Comparison of ENCODE assay signal across 10 mouse cellular contexts in the genomic region with DNA sequence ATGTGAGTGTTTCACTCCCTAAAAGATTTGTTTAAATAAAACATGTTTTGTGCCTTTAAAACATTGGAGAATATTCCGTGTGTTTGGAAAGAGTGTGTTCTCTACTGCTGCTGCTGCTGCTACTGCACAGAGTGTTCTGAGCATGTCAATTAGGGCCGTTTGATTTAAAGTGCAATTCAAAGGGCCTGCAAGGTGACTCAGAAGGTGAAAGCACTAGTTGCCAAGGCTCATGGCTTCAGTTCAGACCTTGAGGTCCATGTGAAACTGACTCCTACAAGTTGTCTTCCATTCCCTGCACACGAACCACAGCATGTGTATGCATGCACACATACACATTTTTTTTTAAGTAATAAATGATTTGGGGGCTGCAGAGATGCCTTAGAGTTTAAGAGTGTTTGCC. TPM values are rescaled to one million over a fixed set of nuclear protein-coding genes. Genes with fewer than 3 reads are reported as not detected.
DNase-seq lines count a peak whose midpoint lies in the region.
"Had no signal": no experiment of that assay in that cellular context is flagged by ENCODE, and none has a peak within 500 bp of the region (broad histone marks: within the 10 kb centered on the region; RNA-seq: fewer than 3 reads in every experiment).

No protein-coding gene starts in this region.

- peak; percentile 18 for DNase-seq in gastrocnemius, postnatal 25 days
- no peak for DNase-seq in gastrocnemius, postnatal 36 days
- peak; percentile 65 for DNase-seq in kidney, adult 11 months
- DNase-seq in kidney, postnatal 10 days = no peak
- peak; percentile 49 for DNase-seq in MN1 (ENCODE audit: low spot score)
- DNase-seq in adrenal gland, postnatal 36 days = peak; percentile 60 to 63
- no peak for DNase-seq in liver
- DNase-seq: cerebellum, adult 18-20 months; retina, postnatal 1 day; right cerebral cortex, postnatal 4 days had no signal

- intact Hi-C loops in gastrocnemius, postnatal 36 days (cut with DNase I) = no loop called here

RNA-seq across cellular contexts. Expression of gene Nfil3, which starts 22.4 kb away (rescaled TPM):
- 10 to 100 TPM; 21.4 to 53.7 TPM for total RNA-seq in gastrocnemius, postnatal 25 days (2021)
- 10 to 100 TPM; 20.0 to 60.9 TPM for total RNA-seq in gastrocnemius, postnatal 36 days (2021)
- 10 to 100 TPM; 48.9 to 83.1 TPM for total RNA-seq in adrenal gland, postnatal 36 days (2021)

Comparison
In these comparisons a context has a peak if more than half of its experiments do, and no peak if none do; other contexts are left out.
1. DNase-seq: peak in gastrocnemius, postnatal 25 days (single experiment), kidney, adult 11 months (single experiment), MN1 (single experiment) and adrenal gland, postnatal 36 days (2 of 2); none in gastrocnemius, postnatal 36 days (0 of 2), kidney, postnatal 10 days (single experiment) and liver (single experiment).